Comparison of ENCODE assay signal across 10 mouse cellular contexts in the genomic region with DNA sequence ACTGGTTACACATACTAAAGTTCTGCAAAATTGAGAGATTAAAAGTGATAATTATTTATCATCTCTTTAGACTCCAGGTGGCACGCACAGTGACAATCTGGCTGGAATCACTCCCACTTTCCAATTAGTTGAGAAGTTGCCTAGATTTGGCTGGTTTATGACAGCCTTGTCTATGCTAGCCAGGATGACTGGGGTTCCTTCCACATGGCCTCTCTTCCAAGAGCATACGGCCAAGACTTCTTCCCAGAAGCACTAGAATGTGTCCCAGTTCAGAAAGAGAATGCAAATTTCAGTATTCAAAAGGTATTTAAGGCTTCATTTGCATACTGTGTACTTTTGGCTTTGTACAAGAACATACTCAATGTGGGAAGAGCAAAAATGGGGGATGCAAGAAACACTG.
DNase-seq lines count a peak whose midpoint lies in the region; ATAC-seq and TF ChIP-seq lines count a peak whose summit lies in the region.
"Had no signal": no experiment of that assay in that cellular context is flagged by ENCODE, and none has a peak within 500 bp of the region (broad histone marks: within the 10 kb centered on the region; RNA-seq: fewer than 3 reads in every experiment).

No protein-coding gene starts in this region.

- no peaks in the 10 kb centered on the region for H3K27me3 ChIP-seq in cerebellum, adult 2 months (ENCODE audit: control insufficient read depth, insufficient read depth, low read length)

- no peak overlapping the region for H3K4me3 ChIP-seq in cerebellum, adult 2 months (replicated peaks; ENCODE audit: insufficient read depth, low read depth, low read length)

- peaks cover 4% of the 10 kb centered on the region; the same call in 1 of the 2 replicates for H3K4me1 ChIP-seq in cerebellum, adult 2 months (ENCODE audit: control insufficient read depth, insufficient read depth, low read length)

- TF ChIP-seq CTCF in cerebellum, adult 2 months (IDR thresholded peaks at IDR 0.05; ENCODE audit: borderline replicate concordance, insufficient read depth, low read depth, low read length): no peak

- TF ChIP-seq POLR2A in cerebellum, adult 2 months (IDR thresholded peaks at IDR 0.05; ENCODE audit: borderline replicate concordance, insufficient read depth, low read length): no peak

- no peak for ATAC-seq in megakaryocyte-erythroid progenitor cell, adult 5-6 weeks (replicated peaks; ENCODE audit: low FRiP score, low TSS enrichment, poor library complexity, severe bottlenecking)

- intact Hi-C loops in left cerebral cortex, postnatal 25 days (cut with DNase I): loop anchor here (5.0 kb wide), 1 partner anchor 171 kb away; no protein-coding TSS in a partner anchor

- H3K27ac ChIP-seq in cerebellum, adult 2 months (ENCODE audit: insufficient read depth, low read length): no peak overlapping the region
- H3K27ac ChIP-seq: macrophage had no signal

- 3% methylated on average over 2 of the region's 2 CpGs for WGBS in cerebellum, adult 2 months

- DNase-seq in brain, embryonic 18.5 days (ENCODE audit: low read depth, low spot score): peak; percentile 71
- DNase-seq in cerebellum, adult 2 months: peak; percentile 51 to 83
- DNase-seq in layer of hippocampus, adult 18-20 months (ENCODE audit: low spot score in 2 of 2): peak; percentile 69 to 88
- DNase-seq in left cerebral cortex, postnatal 25 days (ENCODE audit: low spot score in 2 of 2): peak; percentile 19 to 75
- no peak for DNase-seq in c-Kit-positive CD71-positive TER-119-positive erythroid progenitor cells, embryonic 14.5 days (ENCODE audit: low spot score)
- DNase-seq in testis, postnatal 10 days (ENCODE audit: low spot score): no peak
- DNase-seq: kidney, postnatal 25 days; thymus, postnatal 36 days had no signal

Comparison
In these comparisons a context has a peak if more than half of its experiments do, and no peak if none do; other contexts are left out.
1. DNase-seq: peak in brain, embryonic 18.5 days (single experiment), cerebellum, adult 2 months (2 of 2), layer of hippocampus, adult 18-20 months (2 of 2) and left cerebral cortex, postnatal 25 days (2 of 2); none in c-Kit-positive CD71-positive TER-119-positive erythroid progenitor cells, embryonic 14.5 days (single experiment) and testis, postnatal 10 days (single experiment).